Mouse (Mus musculus): ENCODE data around the gene Klhl6. TPM values are rescaled to one million over a fixed set of nuclear protein-coding genes. Genes with fewer than 3 reads are reported as not detected.
A peak's percentile ranks its signal among the peaks of the same experiment; 100 is the strongest.
"Not testable (repeated sequence)": the region's sequence is repeated elsewhere in the genome, so short reads cannot be mapped to it uniquely, and the experiment has no call there.

The Klhl6 gene
- polyA plus RNA-seq (2015; fragmentation: Nextera tagmentation; extraction: Ambion mirVana), result 7.9 and 8.1 TPM in 2 replicates

DNA sequence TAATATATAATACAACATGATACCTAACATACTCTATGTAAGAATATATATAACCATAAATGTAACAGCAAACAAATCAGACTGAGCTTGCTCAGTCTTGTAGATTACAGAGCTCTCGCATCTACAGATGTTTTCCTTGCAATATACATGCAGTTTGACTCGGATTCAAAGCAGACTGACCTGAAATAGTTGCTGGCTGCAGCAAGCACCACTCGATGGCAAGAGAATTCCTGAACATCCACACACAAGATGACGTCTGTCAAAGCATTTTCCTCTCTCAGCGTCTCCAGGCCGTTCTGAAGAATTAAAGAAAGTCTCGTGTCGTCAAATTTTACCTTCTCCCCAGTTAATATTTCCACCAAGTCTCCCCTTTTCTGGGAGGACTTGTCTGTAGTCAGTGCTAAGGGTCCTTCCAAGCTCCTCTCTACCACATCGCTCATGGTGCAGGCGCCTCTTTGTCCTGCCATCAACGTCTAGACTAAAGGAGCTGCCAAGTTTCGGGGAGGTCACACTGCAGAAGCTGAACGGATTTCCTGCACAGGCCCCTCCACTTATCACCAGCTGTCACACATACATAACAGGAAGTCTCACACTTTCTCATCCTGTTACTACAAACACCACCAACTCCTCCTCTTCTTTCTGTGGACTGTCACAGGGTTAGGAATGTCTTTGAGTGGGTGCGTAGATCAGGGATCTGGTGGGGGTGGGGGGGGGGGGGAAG lies at the start of gene Klhl6:
Gene Klhl6 (minus strand): TSS at position 501 of the 721 bp plus-strand sequence.
- H3K9ac ChIP-seq, result no peak within 1 kb of the TSS
- ATAC-seq (ENCODE audit: insufficient number of reproducible peaks, low FRiP score, low TSS enrichment, low read depth), result no peak
- no peak within 1 kb of the TSS for H3K27ac ChIP-seq
- 0 out of 2 replicates have a peak within 1 kb of the TSS, but pooled peaks have one; percentile 5 for H3K4me3 ChIP-seq
- no peaks in the 10 kb centered on the region for H3K4me1 ChIP-seq
- 49% methylated on average over 14 of the region's 14 CpGs for WGBS
- no peaks in the 10 kb centered on the region for H3K27me3 ChIP-seq
- H3K9me3 ChIP-seq, result no peaks in the 10 kb centered on the region
- no peaks in the 10 kb centered on the region for H3K36me3 ChIP-seq
- H3K4me2 ChIP-seq, result no peak within 1 kb of the TSS

GRCm38 (mm10) chr16:20027241-20027640 lies 44.4 kb upstream of the Klhl6 start:
- H3K27ac ChIP-seq; H3K4me2 ChIP-seq; H3K27me3 ChIP-seq; ATAC-seq (ENCODE audit: insufficient number of reproducible peaks, low FRiP score, low TSS enrichment, low read depth); H3K36me3 ChIP-seq; H3K9ac ChIP-seq; H3K4me3 ChIP-seq; H3K9me3 ChIP-seq; H3K4me1 ChIP-seq: not testable (repeated sequence)
- 89% methylated on average over 2 of the region's 4 CpGs for WGBS

GRCm38 (mm10) chr16:20022821-20023220 lies 40.0 kb upstream of the Klhl6 start:
- H3K9ac ChIP-seq, result no peak overlapping the region
- no peak overlapping the region for H3K4me2 ChIP-seq
- H3K4me3 ChIP-seq, result no peak overlapping the region
- no peak overlapping the region for H3K27ac ChIP-seq
- no peaks in the 10 kb centered on the region for H3K27me3 ChIP-seq
- 74% methylated on average over 1 of the region's 1 CpGs for WGBS
- no peaks in the 10 kb centered on the region for H3K36me3 ChIP-seq
- H3K4me1 ChIP-seq, result no peaks in the 10 kb centered on the region
- no peaks in the 10 kb centered on the region for H3K9me3 ChIP-seq
- ATAC-seq (ENCODE audit: insufficient number of reproducible peaks, low FRiP score, low TSS enrichment, low read depth), result no peak

GRCm38 (mm10) chr16:20021848-20022247 lies 39.0 kb upstream of the Klhl6 start:
- no peak overlapping the region for H3K27ac ChIP-seq
- H3K9me3 ChIP-seq, result no peaks in the 10 kb centered on the region
- WGBS, result 61% methylated on average over 2 of the region's 2 CpGs
- no peak overlapping the region for H3K4me2 ChIP-seq
- no peak for ATAC-seq (ENCODE audit: insufficient number of reproducible peaks, low FRiP score, low TSS enrichment, low read depth)
- H3K9ac ChIP-seq, result no peak overlapping the region
- no peaks in the 10 kb centered on the region for H3K4me1 ChIP-seq
- no peaks in the 10 kb centered on the region for H3K36me3 ChIP-seq
- no peak overlapping the region for H3K4me3 ChIP-seq
- H3K27me3 ChIP-seq, result no peaks in the 10 kb centered on the region

DNA sequence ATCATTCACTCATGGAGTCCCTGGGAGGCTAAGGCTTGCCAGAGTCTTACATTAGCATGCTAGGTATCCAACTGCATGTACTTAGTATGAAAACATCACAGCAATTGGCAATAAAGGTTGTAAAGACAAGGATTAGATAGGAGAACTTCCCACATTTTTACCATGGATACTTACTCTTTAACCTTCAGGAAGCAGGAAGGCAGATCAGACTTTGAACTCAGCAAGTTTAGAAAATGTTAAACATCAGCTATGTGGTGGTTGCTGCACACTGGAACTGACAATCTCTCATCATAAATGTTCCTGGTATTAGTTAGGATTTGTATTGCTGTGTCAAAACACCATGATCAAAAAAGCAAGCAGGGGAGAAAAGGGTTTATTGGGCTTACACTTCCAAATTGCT lies 29.8 kb upstream of the Klhl6 start:
- H3K36me3 ChIP-seq, result no peaks in the 10 kb centered on the region
- H3K27ac ChIP-seq, result no peak overlapping the region
- ATAC-seq (ENCODE audit: insufficient number of reproducible peaks, low FRiP score, low TSS enrichment, low read depth), result no peak
- no peaks in the 10 kb centered on the region for H3K9me3 ChIP-seq
- no peaks in the 10 kb centered on the region for H3K4me1 ChIP-seq
- H3K9ac ChIP-seq, result no peak overlapping the region
- no peak overlapping the region for H3K4me3 ChIP-seq
- H3K4me2 ChIP-seq, result no peak overlapping the region
- no peaks in the 10 kb centered on the region for H3K27me3 ChIP-seq

DNA sequence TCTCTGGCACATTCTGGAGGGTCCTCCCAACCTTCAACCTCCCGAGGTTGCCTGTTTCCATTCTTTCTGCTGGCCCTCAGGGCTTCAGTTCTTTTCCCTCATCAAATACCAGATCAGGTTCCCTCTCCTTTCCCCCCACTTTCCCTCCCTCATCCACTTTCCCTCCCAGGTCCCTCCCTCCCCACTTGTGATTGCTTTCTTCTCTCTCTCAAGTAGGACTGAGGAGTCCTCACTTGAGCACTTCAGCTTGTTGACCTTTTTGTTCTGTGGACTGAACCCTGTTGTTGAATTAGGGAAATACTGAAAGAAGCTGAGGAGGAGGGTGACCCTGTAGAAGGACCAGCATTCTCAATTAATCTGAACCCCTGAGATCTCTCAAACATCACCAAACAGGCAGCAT lies 23.2 kb upstream of the Klhl6 start:
- ATAC-seq (ENCODE audit: insufficient number of reproducible peaks, low FRiP score, low TSS enrichment, low read depth), result no peak
- Histone ChIP-seq H3K9ac (no peak overlapping the region), H3K9me3 (no peaks in the 10 kb centered on the region), H3K27me3 (no peaks in the 10 kb centered on the region), H3K4me2 (no peak overlapping the region), H3K27ac (no peak overlapping the region), H3K4me3 (no peak overlapping the region), H3K4me1 (no peaks in the 10 kb centered on the region), H3K36me3 (no peaks in the 10 kb centered on the region)
- WGBS, result 42% methylated on average over 1 of the region's 1 CpGs

GRCm38 (mm10) chr16:20000286-20000685 lies 17.4 kb upstream of the Klhl6 start:
- not testable (repeated sequence) for H3K4me3 ChIP-seq; H3K27ac ChIP-seq; ATAC-seq (ENCODE audit: insufficient number of reproducible peaks, low FRiP score, low TSS enrichment, low read depth); H3K9me3 ChIP-seq; H3K27me3 ChIP-seq; H3K9ac ChIP-seq; H3K36me3 ChIP-seq; H3K4me1 ChIP-seq; H3K4me2 ChIP-seq
- WGBS, result 84% methylated on average over 8 of the region's 8 CpGs

DNA sequence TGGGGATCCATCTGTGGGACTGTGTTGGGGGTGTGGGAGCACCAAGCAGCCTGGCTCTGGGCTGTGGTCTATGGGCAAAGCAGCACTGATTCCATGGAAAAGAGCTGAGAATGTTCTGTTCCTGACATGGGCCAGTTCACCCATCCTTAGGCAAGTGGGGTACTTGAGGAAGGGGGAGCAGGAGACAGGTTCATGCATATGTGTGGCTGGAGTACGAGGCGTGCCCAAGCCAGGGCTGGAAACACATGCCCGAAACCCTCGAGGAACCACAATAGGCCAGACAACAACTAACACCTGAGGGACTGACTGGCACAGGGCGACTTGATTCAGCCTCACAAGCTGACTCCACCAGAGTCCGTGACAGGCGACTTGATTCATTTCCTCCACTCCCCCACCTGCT lies 14.8 kb upstream of the Klhl6 start:
- 84% methylated on average over 7 of the region's 7 CpGs for WGBS

DNA sequence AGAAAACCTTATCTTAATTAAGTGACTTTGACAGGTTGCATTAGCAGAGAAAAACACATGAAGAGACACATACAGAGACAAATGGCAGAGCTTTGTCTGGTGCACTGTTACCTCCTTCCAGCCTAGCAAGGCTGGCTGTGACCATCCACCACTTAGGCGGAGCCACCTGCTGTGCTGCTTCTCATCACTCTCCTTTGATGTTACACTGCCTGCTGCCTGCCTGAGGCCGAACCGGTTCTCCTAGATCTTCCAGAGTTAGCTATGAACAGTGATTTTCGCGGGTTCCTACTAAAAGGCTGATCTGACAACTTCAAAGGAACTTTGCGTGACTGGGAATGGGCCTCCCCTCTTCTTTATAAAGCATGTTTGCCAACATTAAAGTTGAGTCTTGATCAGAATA lies 14.1 kb upstream of the Klhl6 start:
- not testable (repeated sequence) for H3K9ac ChIP-seq; H3K27ac ChIP-seq; H3K36me3 ChIP-seq; H3K4me1 ChIP-seq; H3K4me3 ChIP-seq; H3K4me2 ChIP-seq; ATAC-seq (ENCODE audit: insufficient number of reproducible peaks, low FRiP score, low TSS enrichment, low read depth); H3K9me3 ChIP-seq; H3K27me3 ChIP-seq
- 10% methylated on average over 6 of the region's 6 CpGs for WGBS

More for the DNA sequence above, 14.8 kb upstream of the Klhl6 start:
- H3K4me1 ChIP-seq, result no peaks in the 10 kb centered on the region
- no peaks in the 10 kb centered on the region for H3K9me3 ChIP-seq
- no peak for ATAC-seq (ENCODE audit: insufficient number of reproducible peaks, low FRiP score, low TSS enrichment, low read depth)
- no peak overlapping the region for H3K9ac ChIP-seq
- no peak overlapping the region for H3K4me3 ChIP-seq
- no peaks in the 10 kb centered on the region for H3K27me3 ChIP-seq
- no peak overlapping the region for H3K27ac ChIP-seq
- no peaks in the 10 kb centered on the region for H3K36me3 ChIP-seq
- H3K4me2 ChIP-seq, result no peak overlapping the region

- no peak overlapping the region for H3K27ac ChIP-seq
- no peak for ATAC-seq (ENCODE audit: insufficient number of reproducible peaks, low FRiP score, low TSS enrichment, low read depth)
- H3K9me3 ChIP-seq, result no peaks in the 10 kb centered on the region
- no peak overlapping the region for H3K4me2 ChIP-seq
- H3K4me1 ChIP-seq, result no peaks in the 10 kb centered on the region
- no peak overlapping the region for H3K4me3 ChIP-seq
- no peaks in the 10 kb centered on the region for H3K27me3 ChIP-seq
- no peak overlapping the region for H3K9ac ChIP-seq
- no peaks in the 10 kb centered on the region for H3K36me3 ChIP-seq
These were observed 13.0 kb upstream of the Klhl6 start for GRCm38 (mm10) chr16:19995818-19996217.

- ATAC-seq (ENCODE audit: insufficient number of reproducible peaks, low FRiP score, low TSS enrichment, low read depth), result no peak
- Histone ChIP-seq H3K4me3 (no peak overlapping the region), H3K36me3 (no peaks in the 10 kb centered on the region), H3K4me1 (no peaks in the 10 kb centered on the region), H3K9me3 (no peaks in the 10 kb centered on the region), H3K27ac (no peak overlapping the region), H3K27me3 (no peaks in the 10 kb centered on the region), H3K4me2 (no peak overlapping the region), H3K9ac (no peak overlapping the region)
- 92% methylated on average over 3 of the region's 3 CpGs for WGBS
These were observed 10.4 kb upstream of the Klhl6 start for GRCm38 (mm10) chr16:19993278-19993677.

DNA sequence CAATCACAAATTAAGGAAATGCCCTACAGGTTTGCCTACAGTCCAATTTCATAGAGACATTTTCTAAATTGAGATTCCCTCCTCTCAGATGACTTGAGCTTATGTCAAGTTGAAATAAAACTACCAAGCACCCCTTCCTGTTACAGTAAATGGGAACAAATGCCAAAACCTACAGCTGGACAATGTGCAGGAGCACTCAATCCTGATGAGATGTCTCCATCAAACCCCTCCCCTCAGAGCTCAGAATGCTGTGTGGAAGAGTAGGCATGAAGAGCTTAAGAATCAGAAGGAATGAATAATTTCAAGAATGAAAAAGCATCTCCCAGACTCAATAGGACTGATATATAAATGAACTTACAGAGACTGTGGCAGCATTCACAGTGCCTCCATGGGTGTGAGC lies 7.7 kb upstream of the Klhl6 start:
- no peaks in the 10 kb centered on the region for H3K4me1 ChIP-seq
- no peaks in the 10 kb centered on the region for H3K9me3 ChIP-seq
- ATAC-seq (ENCODE audit: insufficient number of reproducible peaks, low FRiP score, low TSS enrichment, low read depth), result no peak
- no peaks in the 10 kb centered on the region for H3K27me3 ChIP-seq
- H3K36me3 ChIP-seq, result no peaks in the 10 kb centered on the region
- no peak overlapping the region for H3K27ac ChIP-seq
- H3K9ac ChIP-seq, result no peak overlapping the region
- no peak overlapping the region for H3K4me3 ChIP-seq
- no peak overlapping the region for H3K4me2 ChIP-seq

GRCm38 (mm10) chr16:19987589-19987988 lies 4.8 kb upstream of the Klhl6 start:
- ATAC-seq (ENCODE audit: insufficient number of reproducible peaks, low FRiP score, low TSS enrichment, low read depth), result no peak
- no peaks in the 10 kb centered on the region for H3K9me3 ChIP-seq
- no peaks in the 10 kb centered on the region for H3K27me3 ChIP-seq
- no peak overlapping the region for H3K27ac ChIP-seq
- no peak overlapping the region for H3K4me3 ChIP-seq
- no peak overlapping the region for H3K9ac ChIP-seq
- WGBS, result 90% methylated on average over 2 of the region's 2 CpGs
- H3K4me1 ChIP-seq, result no peaks in the 10 kb centered on the region
- H3K36me3 ChIP-seq, result no peaks in the 10 kb centered on the region
- no peak overlapping the region for H3K4me2 ChIP-seq
